Mouse (Mus musculus) liver, embryonic 14.5 days (tissue): ENCODE data around the gene Rgs10.

Experiments used
- CTCF ChIP-seq: IDR thresholded peaks from 2 replicates; pipeline ENCODE4 v1.5.1; 2016; ENCODE audit warnings: antibody characterized with exemption, low read depth, control low read depth
- EP300 ChIP-seq: IDR thresholded peaks from 2 replicates; pipeline ENCODE4 v1.6.1; 2016; ENCODE audit warnings: antibody characterized with exemption, low read depth

GRCm38 (mm10) chr7:128368828-128369227 lies 49.7 kb downstream of the Rgs10 start:
- TF ChIP-seq CTCF (no peak), EP300 (no peak)
